Mouse (Mus musculus) limb, embryonic 10.5 days (tissue): ENCODE measurements around the gene Srrm4. TPM values are rescaled to one million over a fixed set of nuclear protein-coding genes. Genes with fewer than 3 reads are reported as not detected.

Experiments
- DNase-seq: peaks from one replicate; pipeline ENCODE4 v3.0.0-alpha.2; 2017; ENCODE audit warnings: low spot score
- H3K27ac ChIP-seq: fragments of 300-500 bp; sonication (generic); 2 replicates; pipeline ENCODE4 v1.5.1; 2016; ENCODE audit warnings: mild to moderate bottlenecking
- H3K27me3 ChIP-seq: fragments of 300-500 bp; sonication (generic); 2 replicates; pipeline ENCODE4 v1.6.1; 2016; ENCODE audit warnings: low read depth, mild to moderate bottlenecking; ENCODE audit not compliant: poor library complexity, severe bottlenecking
- H3K36me3 ChIP-seq: fragments of 300-500 bp; sonication (generic); 2 replicates; pipeline ENCODE4 v1.6.1; 2016; ENCODE audit warnings: mild to moderate bottlenecking, moderate library complexity
- H3K4me1 ChIP-seq: fragments of 300-500 bp; sonication (generic); 2 replicates; pipeline ENCODE4 v1.6.1; 2016
- H3K4me3 ChIP-seq: fragments of 300-500 bp; sonication (generic); 2 replicates; pipeline ENCODE4 v1.5.1; 2016; ENCODE audit warnings: mild to moderate bottlenecking, moderate library complexity
- H3K9me3 ChIP-seq: fragments of 300-500 bp; sonication (generic); replicated peaks from 2 replicates; pipeline ENCODE4 v1.6.1; 2016; ENCODE audit warnings: mild to moderate bottlenecking
- WGBS: fragments of 180-500 bp; shearing (Covaris S2); methylation state at CpG from one replicate; pipeline ENCODE4 v1.1.7; 2016; 5-methylcytosine and 5-hydroxymethylcytosine counted together
- polyA plus RNA-seq: library from polyadenylated mRNA; unstranded; fragments of >200 nt; fragmentation: Nextera tagmentation; extraction: Ambion mirVana; gene quantifications from 2 replicates; pipeline ENCODE4 v1.2.1, GENCODE M21; 2016

Srrm4 gene
- polyA plus RNA-seq, 1 experiment from 2014 or later: not detected

- Histone ChIP-seq H3K4me1 (no peaks in the 10 kb centered on the region), H3K4me3 (no peak overlapping the region), H3K36me3 (no peaks in the 10 kb centered on the region), H3K27me3 (no peaks in the 10 kb centered on the region), H3K27ac (no peak overlapping the region), H3K9me3 (no peaks in the 10 kb centered on the region)
- no peak for DNase-seq
- WGBS: 89% methylated on average over 3 of the region's 3 CpGs
Observed at GRCm38 (mm10) chr5:116541128-116541527, 50.5 kb downstream of the Srrm4 start.

GRCm38 (mm10) chr5:116539360-116539759 lies 52.3 kb downstream of the Srrm4 start:
- no peak for DNase-seq
- Histone ChIP-seq H3K4me1 (no peaks in the 10 kb centered on the region), H3K36me3 (no peaks in the 10 kb centered on the region), H3K4me3 (no peak overlapping the region), H3K27me3 (no peaks in the 10 kb centered on the region), H3K27ac (no peak overlapping the region), H3K9me3 (no peaks in the 10 kb centered on the region)
- WGBS: 57% methylated on average over 3 of the region's 3 CpGs

GRCm38 (mm10) chr5:116538491-116538890 lies 53.1 kb downstream of the Srrm4 start:
- Histone ChIP-seq H3K4me3 (no peak overlapping the region), H3K27me3 (no peaks in the 10 kb centered on the region), H3K9me3 (no peaks in the 10 kb centered on the region), H3K27ac (no peak overlapping the region), H3K4me1 (no peaks in the 10 kb centered on the region), H3K36me3 (no peaks in the 10 kb centered on the region)
- peak; percentile 36 for DNase-seq
- 61% methylated on average over 3 of the region's 3 CpGs for WGBS

GRCm38 (mm10) chr5:116526324-116526723 lies 65.3 kb downstream of the Srrm4 start:
- Histone ChIP-seq H3K4me3 (no peak overlapping the region), H3K27me3 (no peaks in the 10 kb centered on the region), H3K9me3 (no peaks in the 10 kb centered on the region), H3K4me1 (no peaks in the 10 kb centered on the region), H3K27ac (no peak overlapping the region), H3K36me3 (no peaks in the 10 kb centered on the region)
- WGBS: 69% methylated on average over 4 of the region's 4 CpGs
- no peak for DNase-seq

- Histone ChIP-seq H3K27ac (no peak overlapping the region), H3K4me3 (no peak overlapping the region), H3K9me3 (no peaks in the 10 kb centered on the region), H3K4me1 (no peaks in the 10 kb centered on the region), H3K27me3 (no peaks in the 10 kb centered on the region), H3K36me3 (no peaks in the 10 kb centered on the region)
- DNase-seq: no peak
- 88% methylated on average over 8 of the region's 8 CpGs for WGBS
Observed at GRCm38 (mm10) chr5:116525308-116525707, 66.3 kb downstream of the Srrm4 start.

- no peaks in the 10 kb centered on the region for H3K9me3 ChIP-seq
- no peaks in the 10 kb centered on the region for H3K27me3 ChIP-seq
- DNase-seq: no peak
- 93% methylated on average over 8 of the region's 8 CpGs for WGBS
- H3K4me3 ChIP-seq: no peak overlapping the region
- H3K4me1 ChIP-seq: no peaks in the 10 kb centered on the region
- H3K27ac ChIP-seq: no peak overlapping the region
- no peaks in the 10 kb centered on the region for H3K36me3 ChIP-seq
Observed at GRCm38 (mm10) chr5:116523553-116523952, 68.1 kb downstream of the Srrm4 start.

- no peak overlapping the region for H3K4me3 ChIP-seq
- WGBS: 64% methylated on average over 9 of the region's 9 CpGs
- no peaks in the 10 kb centered on the region for H3K9me3 ChIP-seq
- H3K36me3 ChIP-seq: no peaks in the 10 kb centered on the region
- no peak overlapping the region for H3K27ac ChIP-seq
- DNase-seq: no peak
- H3K27me3 ChIP-seq: no peaks in the 10 kb centered on the region
- no peaks in the 10 kb centered on the region for H3K4me1 ChIP-seq
Observed at GRCm38 (mm10) chr5:116523079-116523478, 68.5 kb downstream of the Srrm4 start.

- H3K27ac ChIP-seq: no peak overlapping the region
- H3K9me3 ChIP-seq: no peaks in the 10 kb centered on the region
- H3K4me3 ChIP-seq: no peak overlapping the region
- no peaks in the 10 kb centered on the region for H3K36me3 ChIP-seq
- WGBS: 83% methylated on average over 11 of the region's 11 CpGs
- no peaks in the 10 kb centered on the region for H3K4me1 ChIP-seq
- no peak for DNase-seq
- no peaks in the 10 kb centered on the region for H3K27me3 ChIP-seq
Observed at GRCm38 (mm10) chr5:116522273-116522672, 69.3 kb downstream of the Srrm4 start.

- H3K27ac ChIP-seq: no peak overlapping the region
- H3K9me3 ChIP-seq: no peaks in the 10 kb centered on the region
- 31% methylated on average over 4 of the region's 4 CpGs for WGBS
- DNase-seq: peak; percentile 65
- H3K27me3 ChIP-seq: no peaks in the 10 kb centered on the region
- no peaks in the 10 kb centered on the region for H3K36me3 ChIP-seq
- no peaks in the 10 kb centered on the region for H3K4me1 ChIP-seq
- no peak overlapping the region for H3K4me3 ChIP-seq
Observed at GRCm38 (mm10) chr5:116518047-116518446, 73.6 kb downstream of the Srrm4 start.

GRCm38 (mm10) chr5:116512135-116512534 lies 79.5 kb downstream of the Srrm4 start:
- no peak overlapping the region for H3K27ac ChIP-seq
- 69% methylated on average over 4 of the region's 4 CpGs for WGBS
- H3K27me3 ChIP-seq: no peaks in the 10 kb centered on the region

GRCm38 (mm10) chr5:116510229-116510628 lies 81.4 kb downstream of the Srrm4 start:
- no peaks in the 10 kb centered on the region for H3K9me3 ChIP-seq
- no peaks in the 10 kb centered on the region for H3K4me1 ChIP-seq
- no peaks in the 10 kb centered on the region for H3K36me3 ChIP-seq
- WGBS: 86% methylated on average over 5 of the region's 5 CpGs
- DNase-seq: no peak
- no peaks in the 10 kb centered on the region for H3K27me3 ChIP-seq
- no peak overlapping the region for H3K4me3 ChIP-seq
- H3K27ac ChIP-seq: no peak overlapping the region

More at GRCm38 (mm10) chr5:116512135-116512534, 79.5 kb downstream of the Srrm4 start:
- Histone ChIP-seq H3K4me1 (no peaks in the 10 kb centered on the region), H3K9me3 (no peaks in the 10 kb centered on the region), H3K4me3 (no peak overlapping the region), H3K36me3 (no peaks in the 10 kb centered on the region)
- DNase-seq: no peak

GRCm38 (mm10) chr5:116501342-116501741 lies 90.3 kb downstream of the Srrm4 start:
- no peak overlapping the region for H3K27ac ChIP-seq
- no peak overlapping the region for H3K4me3 ChIP-seq
- no peak for DNase-seq
- no peaks in the 10 kb centered on the region for H3K9me3 ChIP-seq
- H3K36me3 ChIP-seq: no peaks in the 10 kb centered on the region
- H3K27me3 ChIP-seq: no peaks in the 10 kb centered on the region
- H3K4me1 ChIP-seq: peaks cover 16% of the 10 kb centered on the region
- 66% methylated on average over 15 of the region's 15 CpGs for WGBS

GRCm38 (mm10) chr5:116498880-116499640 lies 92.6 kb downstream of the Srrm4 start:
- no peak overlapping the region for H3K4me3 ChIP-seq
- no peak for DNase-seq
- WGBS: 79% methylated on average over 19 of the region's 19 CpGs
- no peaks in the 10 kb centered on the region for H3K9me3 ChIP-seq
- no peaks in the 10 kb centered on the region for H3K27me3 ChIP-seq
- no peak overlapping the region for H3K27ac ChIP-seq
- H3K4me1 ChIP-seq: peaks cover 16% of the 10 kb centered on the region
- H3K36me3 ChIP-seq: no peaks in the 10 kb centered on the region

- Histone ChIP-seq H3K9me3 (no peaks in the 10 kb centered on the region), H3K27ac (no peak overlapping the region), H3K36me3 (no peaks in the 10 kb centered on the region), H3K4me3 (no peak overlapping the region), H3K27me3 (no peaks in the 10 kb centered on the region), H3K4me1 (peaks cover 16% of the 10 kb centered on the region)
- WGBS: 87% methylated on average over 5 of the region's 5 CpGs
- DNase-seq: no peak
Observed at GRCm38 (mm10) chr5:116497866-116498265, 93.8 kb downstream of the Srrm4 start.
